Mouse (Mus musculus) liver, embryonic 13.5 days (tissue): ENCODE data around the gene Sult4a1. TPM values are rescaled to one million over a fixed set of nuclear protein-coding genes. Genes with fewer than 3 reads are reported as not detected.
"Not testable (repeated sequence)": the region's sequence is repeated elsewhere in the genome, so short reads cannot be mapped to it uniquely, and the experiment has no call there.

Experiments
- ATAC-seq: fragments of 200-750 bp; cut with Nextera tagmentation; 2 replicates; pipeline ENCODE4 v1.8.0; 2017; ENCODE audit warnings: low read depth, mild to moderate bottlenecking, moderate number of reproducible peaks, moderate library complexity
- DNase-seq: peaks from one replicate; pipeline ENCODE4 v3.0.0; 2022
- H3K27ac ChIP-seq: fragments of 300-500 bp; sonication (generic); 2 replicates; pipeline ENCODE4 v1.5.1; 2015; ENCODE audit warnings: moderate library complexity, mild to moderate bottlenecking, inconsistent platforms
- H3K27me3 ChIP-seq: fragments of 300-500 bp; sonication (generic); 2 replicates; pipeline ENCODE4 v1.6.1; 2015; ENCODE audit warnings: mild to moderate bottlenecking, inconsistent platforms
- H3K36me3 ChIP-seq: fragments of 300-500 bp; sonication (generic); 2 replicates; pipeline ENCODE4 v1.6.1; 2015; ENCODE audit warnings: mild to moderate bottlenecking, inconsistent platforms
- H3K4me1 ChIP-seq: fragments of 300-500 bp; sonication (generic); replicated peaks from 2 replicates; pipeline ENCODE4 v1.6.1; 2015; ENCODE audit warnings: inconsistent platforms
- H3K4me2 ChIP-seq: fragments of 300-500 bp; sonication (generic); 2 replicates; pipeline ENCODE4 v1.6.1; 2015; ENCODE audit warnings: inconsistent platforms, mild to moderate bottlenecking, moderate library complexity
- H3K4me3 ChIP-seq: fragments of 300-500 bp; sonication (generic); replicated peaks from 2 replicates; pipeline ENCODE4 v1.5.1; 2015; ENCODE audit warnings: mild to moderate bottlenecking, inconsistent platforms
- H3K9ac ChIP-seq: fragments of 300-500 bp; sonication (generic); 2 replicates; pipeline ENCODE4 v1.6.1; 2015; ENCODE audit warnings: mild to moderate bottlenecking, inconsistent platforms
- H3K9me3 ChIP-seq: fragments of 300-500 bp; sonication (generic); replicated peaks from 2 replicates; pipeline ENCODE4 v1.6.1; 2016; ENCODE audit warnings: inconsistent platforms
- WGBS: fragments of 180-500 bp; shearing (Covaris S2); methylation state at CpG from one replicate; pipeline ENCODE4 v1.1.7; 2015; ENCODE audit not compliant: insufficient replicate concordance; 5-methylcytosine and 5-hydroxymethylcytosine counted together
- polyA plus RNA-seq: library from polyadenylated mRNA; unstranded; fragments of >200 nt; fragmentation: Nextera tagmentation; extraction: Ambion mirVana; gene quantifications from 2 replicates; pipeline ENCODE4 v1.2.1, GENCODE M21; 2015

Gene Sult4a1
- polyA plus RNA-seq, 1 experiment from 2014 or later: 0.12 TPM

DNA sequence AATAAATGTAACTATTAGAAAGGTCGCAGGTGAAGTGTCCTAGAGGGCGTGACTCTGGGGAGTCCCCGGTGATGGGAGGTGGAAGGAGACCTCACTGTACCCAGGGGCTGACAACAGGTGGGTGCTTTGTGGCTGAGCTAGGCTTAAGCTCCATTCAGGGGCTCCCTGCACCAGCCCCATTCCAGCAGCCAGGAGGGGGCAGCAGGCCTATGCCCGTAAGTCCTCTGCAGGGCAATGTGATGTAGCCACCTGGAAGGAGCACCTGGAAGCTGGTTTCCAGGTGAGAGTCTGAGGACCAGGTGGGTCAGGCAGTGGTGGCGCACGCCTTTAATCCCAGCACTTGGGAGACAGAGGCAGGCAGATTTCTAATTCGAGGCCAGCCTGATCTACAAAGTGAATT is 18.5 kb upstream of the Sult4a1 start:
- Histone ChIP-seq H3K4me1 (no peaks in the 10 kb centered on the region), H3K9me3 (no peaks in the 10 kb centered on the region), H3K27me3 (no peaks in the 10 kb centered on the region), H3K4me3 (no peak overlapping the region), H3K36me3 (no peaks in the 10 kb centered on the region), H3K9ac (no peak overlapping the region), H3K27ac (no peak overlapping the region), H3K4me2 (no peak overlapping the region)
- DNase-seq (no peak), ATAC-seq (no peak)
- WGBS: 52% methylated on average over 7 of the region's 7 CpGs

DNA sequence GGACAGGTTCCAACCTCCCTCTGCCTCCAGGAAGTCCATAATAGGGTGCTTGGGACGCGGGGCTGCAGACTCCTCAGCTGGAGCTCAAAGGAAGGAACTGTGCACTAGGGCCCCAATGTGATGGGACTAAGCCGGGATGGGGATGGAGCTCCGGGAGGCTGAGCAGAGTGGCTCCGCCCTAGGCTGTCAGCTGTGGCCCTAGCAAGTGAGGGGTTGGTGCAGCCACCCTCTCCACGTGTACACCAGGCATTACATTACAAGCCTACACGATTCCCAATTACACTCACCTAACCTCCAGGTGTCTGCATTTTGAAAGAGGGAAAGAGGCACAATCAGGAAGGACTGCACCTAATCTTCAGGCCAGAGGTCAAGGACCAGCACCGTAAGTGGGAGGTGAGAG is 17.5 kb upstream of the Sult4a1 start, which contains the start of gene Pnpla5:
TSS of gene Pnpla5 (minus strand) at position 101 of the 400 bp plus-strand sequence.
- ATAC-seq: no peak
- DNase-seq: no peak
- no peaks in the 10 kb centered on the region for H3K4me1 ChIP-seq
- no peaks in the 10 kb centered on the region for H3K36me3 ChIP-seq
- no peaks in the 10 kb centered on the region for H3K9me3 ChIP-seq
- H3K4me3 ChIP-seq: no peak within 1 kb of the TSS
- 44% methylated on average over 8 of the region's 8 CpGs for WGBS
- no peak within 1 kb of the TSS for H3K9ac ChIP-seq
- H3K4me2 ChIP-seq: no peak within 1 kb of the TSS
- H3K27ac ChIP-seq: no peak within 1 kb of the TSS
- H3K27me3 ChIP-seq: no peaks in the 10 kb centered on the region

DNA sequence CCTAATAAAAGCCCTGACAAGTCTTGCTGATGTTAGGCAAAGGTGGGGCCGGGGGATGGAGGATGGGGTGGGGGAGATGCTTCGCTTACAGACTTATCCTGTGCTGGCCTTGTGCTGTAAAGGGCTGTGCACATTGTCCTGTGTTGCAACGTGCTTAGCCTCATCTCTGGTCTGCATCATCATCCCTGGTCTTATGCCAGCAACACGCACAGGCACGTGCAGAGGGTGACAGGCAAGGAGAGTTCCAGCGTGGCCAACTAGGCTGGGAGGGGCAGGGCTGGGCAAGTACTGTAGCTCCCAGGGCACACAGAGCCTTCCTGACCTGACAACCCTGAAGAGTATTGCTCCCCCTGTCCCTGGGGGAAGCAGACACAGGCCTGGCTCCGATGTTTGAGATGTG is 15.5 kb upstream of the Sult4a1 start:
- H3K27ac ChIP-seq: no peak overlapping the region
- no peaks in the 10 kb centered on the region for H3K27me3 ChIP-seq
- H3K36me3 ChIP-seq: no peaks in the 10 kb centered on the region
- ATAC-seq (no peak), DNase-seq (no peak)
- no peak overlapping the region for H3K9ac ChIP-seq
- 46% methylated on average over 7 of the region's 7 CpGs for WGBS
- H3K4me3 ChIP-seq: no peak overlapping the region
- H3K9me3 ChIP-seq: no peaks in the 10 kb centered on the region
- no peaks in the 10 kb centered on the region for H3K4me1 ChIP-seq
- H3K4me2 ChIP-seq: no peak overlapping the region

DNA sequence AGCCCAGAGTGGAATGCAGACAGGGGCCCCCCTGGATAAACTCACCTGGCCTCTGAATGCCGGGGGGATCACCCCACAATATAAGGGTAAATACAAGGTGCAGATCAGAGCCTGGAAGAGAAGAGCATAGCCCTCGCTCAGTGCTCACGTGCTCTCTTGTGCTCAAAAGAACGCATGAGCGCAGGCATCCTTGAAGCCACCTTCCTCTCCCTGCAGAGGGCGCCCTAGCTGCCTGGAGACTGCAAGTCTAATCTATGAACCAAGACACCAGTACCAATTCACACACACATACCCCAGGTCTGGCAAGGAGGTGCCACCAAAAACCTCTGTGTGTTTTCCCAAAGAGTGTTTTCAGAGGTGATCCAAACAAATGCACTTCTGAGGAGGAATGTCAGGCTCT is 15.1 kb upstream of the Sult4a1 start:
- 19% methylated on average over 6 of the region's 6 CpGs for WGBS
- H3K4me3 ChIP-seq: no peak overlapping the region
- DNase-seq (no peak), ATAC-seq (no peak)
- H3K4me1 ChIP-seq: no peaks in the 10 kb centered on the region
- no peaks in the 10 kb centered on the region for H3K9me3 ChIP-seq
- no peaks in the 10 kb centered on the region for H3K36me3 ChIP-seq
- no peaks in the 10 kb centered on the region for H3K27me3 ChIP-seq
- no peak overlapping the region for H3K9ac ChIP-seq
- no peak overlapping the region for H3K4me2 ChIP-seq
- no peak overlapping the region for H3K27ac ChIP-seq

DNA sequence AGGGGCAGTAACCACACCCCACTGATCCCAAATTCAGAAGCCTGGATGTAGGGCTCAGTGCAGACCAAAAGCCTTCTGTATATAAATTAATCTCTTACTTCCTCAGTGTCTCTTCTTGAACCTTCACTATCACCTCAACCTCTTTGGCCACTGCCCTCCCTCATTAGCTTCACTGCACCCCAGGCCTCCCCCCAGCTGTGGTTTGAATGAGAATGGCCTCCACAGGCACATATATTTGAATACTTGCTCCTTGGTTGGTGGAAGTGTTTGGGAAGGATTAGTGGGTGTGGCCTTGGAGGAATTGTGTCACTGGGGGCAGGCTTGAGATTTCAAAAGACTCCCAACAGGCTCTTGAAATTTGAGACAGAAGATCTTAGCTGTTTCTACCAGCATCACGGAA is 10.9 kb upstream of the Sult4a1 start:
- no peaks in the 10 kb centered on the region for H3K4me1 ChIP-seq
- DNase-seq (no peak), ATAC-seq (no peak)
- H3K36me3 ChIP-seq: no peaks in the 10 kb centered on the region
- no peaks in the 10 kb centered on the region for H3K9me3 ChIP-seq
- H3K27me3 ChIP-seq: no peaks in the 10 kb centered on the region
- WGBS: 57% methylated on average over 1 of the region's 1 CpGs
- H3K27ac ChIP-seq: no peak overlapping the region
- no peak overlapping the region for H3K4me3 ChIP-seq
- no peak overlapping the region for H3K4me2 ChIP-seq
- no peak overlapping the region for H3K9ac ChIP-seq

DNA sequence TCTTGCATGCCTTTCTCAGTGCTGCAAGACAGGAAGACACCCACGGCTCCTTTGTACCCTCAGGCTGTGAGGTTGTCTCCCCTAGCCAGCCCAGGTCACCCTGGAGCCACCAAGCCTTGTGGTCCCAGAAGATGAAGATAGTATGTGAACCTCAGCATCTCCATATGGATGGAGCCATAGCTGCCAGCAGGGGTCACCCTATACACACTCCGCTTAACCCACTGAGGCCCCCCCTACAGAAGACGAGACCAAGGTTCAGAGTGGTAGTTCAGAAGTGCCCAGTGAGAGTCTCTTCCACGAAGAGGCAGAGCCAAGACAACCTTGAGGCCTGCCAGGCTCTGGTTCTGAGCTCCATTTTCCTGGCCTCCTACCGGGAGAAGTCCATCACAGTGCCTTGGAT is 10.2 kb upstream of the Sult4a1 start:
- no peaks in the 10 kb centered on the region for H3K36me3 ChIP-seq
- no peaks in the 10 kb centered on the region for H3K9me3 ChIP-seq
- no peak overlapping the region for H3K4me2 ChIP-seq
- H3K9ac ChIP-seq: no peak overlapping the region
- DNase-seq: no peak
- H3K4me3 ChIP-seq: no peak overlapping the region
- no peak for ATAC-seq
- H3K27ac ChIP-seq: no peak overlapping the region
- H3K27me3 ChIP-seq: no peaks in the 10 kb centered on the region
- WGBS: 45% methylated on average over 5 of the region's 5 CpGs
- H3K4me1 ChIP-seq: no peaks in the 10 kb centered on the region

DNA sequence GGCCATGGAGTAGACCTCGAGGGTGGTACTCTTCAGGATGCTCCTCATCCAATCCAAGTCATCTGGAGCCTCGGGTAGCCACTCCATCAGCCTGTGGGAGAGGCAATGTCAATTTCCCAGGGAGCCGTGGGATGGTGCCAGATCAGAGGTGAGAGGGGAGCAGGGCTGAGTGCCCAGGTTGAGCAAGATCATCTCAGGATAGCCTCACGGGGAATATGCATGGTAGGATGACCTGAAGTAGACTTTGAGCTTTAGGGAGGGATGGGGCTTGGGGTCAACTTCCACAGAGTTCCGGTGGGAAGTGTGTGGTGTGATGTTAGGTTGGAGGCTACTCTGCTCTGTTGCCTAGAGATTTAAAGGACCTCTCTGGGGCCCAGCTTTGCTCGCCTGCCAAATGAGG is 8.3 kb upstream of the Sult4a1 start:
- ATAC-seq (no peak), DNase-seq (no peak)
- Histone ChIP-seq H3K4me3 (no peak overlapping the region), H3K36me3 (no peaks in the 10 kb centered on the region), H3K9ac (no peak overlapping the region), H3K4me2 (no peak overlapping the region), H3K27me3 (0 out of 2 replicates have a peak, but pooled peaks cover 1% of the 10 kb centered on the region), H3K4me1 (no peaks in the 10 kb centered on the region), H3K9me3 (no peaks in the 10 kb centered on the region), H3K27ac (no peak overlapping the region)
- WGBS: 43% methylated on average over 6 of the region's 6 CpGs

DNA sequence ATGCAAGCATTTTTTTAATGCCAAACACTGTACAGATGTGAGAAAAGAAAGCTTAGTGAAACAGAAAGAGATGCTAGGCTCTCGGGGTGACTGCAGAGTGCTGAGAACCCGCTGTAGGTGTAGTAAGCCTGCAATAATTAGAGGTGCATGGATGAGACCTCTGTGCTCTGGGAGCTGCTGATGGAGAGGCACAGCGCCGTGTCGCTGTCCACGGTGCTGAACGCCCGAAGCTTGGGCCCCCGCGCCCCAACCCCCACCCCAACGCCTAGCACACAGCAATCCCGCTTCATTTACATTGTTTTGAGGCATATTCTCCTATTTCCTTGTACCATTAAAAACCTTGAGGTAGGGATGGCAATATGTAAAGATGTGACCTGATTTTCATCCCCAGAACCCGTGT is 3.3 kb upstream of the Sult4a1 start:
- no peak overlapping the region for H3K27ac ChIP-seq
- H3K4me2 ChIP-seq: no peak overlapping the region
- WGBS: 7% methylated on average over 13 of the region's 13 CpGs
- no peak overlapping the region for H3K9ac ChIP-seq
- ATAC-seq (no peak), DNase-seq (no peak)
- H3K9me3 ChIP-seq: no peaks in the 10 kb centered on the region
- no peaks in the 10 kb centered on the region for H3K36me3 ChIP-seq
- H3K27me3 ChIP-seq: peaks cover 46% of the 10 kb centered on the region
- peaks cover 8% of the 10 kb centered on the region for H3K4me1 ChIP-seq
- H3K4me3 ChIP-seq: no peak overlapping the region

DNA sequence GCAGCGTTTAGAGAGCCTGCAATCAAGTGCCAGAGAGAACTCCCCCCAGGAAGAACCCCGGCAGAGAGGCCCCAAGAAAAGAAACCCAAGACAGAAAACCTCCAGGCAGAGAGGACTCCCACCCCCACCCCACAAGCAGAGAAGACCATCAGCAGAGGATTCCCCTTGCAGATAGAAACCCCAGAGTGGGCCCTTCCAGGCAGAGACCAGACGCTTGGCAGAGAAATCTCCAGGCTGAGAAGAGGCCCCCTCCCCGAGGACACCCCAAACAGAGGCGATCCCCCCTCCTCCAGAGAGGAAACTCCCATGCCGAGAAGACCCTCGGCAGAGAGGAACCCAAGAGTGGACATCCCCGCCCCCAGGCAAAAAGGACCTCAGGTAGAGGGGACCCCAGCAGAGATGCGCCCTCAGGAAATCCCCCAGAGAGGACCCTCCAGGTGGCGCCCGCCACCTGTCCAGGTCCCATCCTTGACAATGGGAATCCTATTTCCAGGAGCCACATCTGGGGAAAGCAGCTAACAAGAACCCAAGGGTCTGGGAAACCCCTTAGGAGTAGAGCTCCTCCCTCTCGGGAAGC is 458 bp upstream of the Sult4a1 start:
- H3K4me2 ChIP-seq: peak overlapping the region; percentile 64
- H3K4me1 ChIP-seq: peaks cover 8% of the 10 kb centered on the region
- ATAC-seq (no peak), DNase-seq (no peak)
- 11% methylated on average over 12 of the region's 12 CpGs for WGBS
- H3K4me3 ChIP-seq: peak overlapping the region; percentile 51
- H3K27me3 ChIP-seq: peaks cover 51% of the 10 kb centered on the region
- H3K9ac ChIP-seq: no peak overlapping the region
- H3K9me3 ChIP-seq: no peaks in the 10 kb centered on the region
- H3K36me3 ChIP-seq: no peaks in the 10 kb centered on the region
- H3K27ac ChIP-seq: no peak overlapping the region

DNA sequence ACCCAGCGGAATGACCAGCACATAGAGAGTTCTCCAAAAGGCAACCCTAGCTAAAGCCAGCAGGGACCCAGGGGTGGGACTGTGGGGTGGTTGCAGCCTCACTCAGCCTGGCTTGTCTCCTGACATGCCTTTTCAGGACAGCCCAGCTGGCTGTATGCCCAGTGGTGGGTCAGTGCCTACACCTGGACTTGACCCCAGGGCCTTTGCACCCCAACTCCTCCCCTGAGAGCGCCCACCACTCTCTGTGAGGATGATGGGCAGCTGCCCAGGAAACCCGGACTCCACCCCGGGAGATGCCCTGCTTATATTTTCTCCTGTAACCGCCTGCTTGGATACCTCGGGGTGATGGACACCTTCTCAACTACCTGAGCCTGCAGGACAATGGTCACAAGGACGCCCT is 928 bp downstream of the Sult4a1 start:
- Histone ChIP-seq H3K9ac (no peak overlapping the region), H3K36me3 (no peaks in the 10 kb centered on the region), H3K27me3 (peaks cover 51% of the 10 kb centered on the region), H3K9me3 (no peaks in the 10 kb centered on the region), H3K4me3 (no peak overlapping the region), H3K4me1 (peaks cover 8% of the 10 kb centered on the region), H3K4me2 (no peak overlapping the region), H3K27ac (no peak overlapping the region)
- WGBS: 69% methylated on average over 7 of the region's 7 CpGs
- ATAC-seq (no peak), DNase-seq (no peak)

DNA sequence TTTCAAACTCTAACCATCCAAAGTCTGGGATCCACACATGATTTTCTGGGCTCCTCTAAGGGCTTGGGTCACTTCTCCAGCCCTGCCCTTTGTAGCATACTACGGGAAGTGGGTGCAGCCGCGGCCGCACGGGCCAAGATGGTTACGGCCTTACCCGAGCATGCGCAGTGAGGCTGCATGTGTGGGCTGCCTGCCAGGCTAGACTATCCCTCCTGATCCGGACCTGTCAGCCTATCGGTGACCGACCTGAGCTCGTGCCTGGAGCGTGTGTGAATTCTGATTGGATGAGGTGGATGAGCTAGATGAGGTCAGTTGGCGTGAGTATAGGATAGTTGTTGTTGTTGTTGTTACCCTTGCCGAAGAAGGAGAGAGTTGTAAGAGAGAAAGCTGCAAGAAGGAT is 8.0 kb downstream of the Sult4a1 start:
- DNase-seq, H3K9ac ChIP-seq, H3K36me3 ChIP-seq, H3K4me3 ChIP-seq, H3K4me2 ChIP-seq, H3K27me3 ChIP-seq, ATAC-seq, H3K4me1 ChIP-seq, H3K27ac ChIP-seq, H3K9me3 ChIP-seq: not testable (repeated sequence)
- WGBS: 69% methylated on average over 15 of the region's 15 CpGs

DNA sequence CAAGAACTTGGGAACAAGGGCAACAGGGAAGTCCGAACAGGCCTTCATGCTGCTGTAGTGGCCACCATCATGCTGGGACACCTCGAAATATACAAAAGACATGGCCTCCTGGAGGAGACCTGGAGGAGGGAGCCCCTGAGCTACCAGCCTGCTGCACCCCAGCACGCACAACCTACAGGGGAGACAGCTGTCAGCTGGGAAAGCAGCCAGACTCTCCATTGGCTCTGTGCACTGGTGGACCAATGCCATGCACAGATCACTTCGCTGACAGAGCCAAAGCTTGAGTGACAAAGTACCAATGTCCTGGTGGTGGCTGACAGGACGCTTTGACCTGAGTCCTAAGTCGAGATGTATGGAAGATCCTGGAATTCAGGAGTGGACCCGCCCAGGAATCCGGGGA is 9.5 kb downstream of the Sult4a1 start:
- no peak for ATAC-seq
- no peak for DNase-seq

More for the DNA sequence above, 9.5 kb downstream of the Sult4a1 start:
- no peaks in the 10 kb centered on the region for H3K4me1 ChIP-seq
- no peak overlapping the region for H3K4me2 ChIP-seq
- 60% methylated on average over 8 of the region's 8 CpGs for WGBS
- no peaks in the 10 kb centered on the region for H3K36me3 ChIP-seq
- no peak overlapping the region for H3K4me3 ChIP-seq
- H3K9me3 ChIP-seq: no peaks in the 10 kb centered on the region
- H3K27me3 ChIP-seq: no peaks in the 10 kb centered on the region
- no peak overlapping the region for H3K27ac ChIP-seq
- no peak overlapping the region for H3K9ac ChIP-seq
